Mouse (Mus musculus) T-helper 17 cell (primary cell): ENCODE data around the gene Gatad2a.

Experiments
- in situ Hi-C, 2 experiments: fragments of 300-600 bp; cut with MboI, MseI; formaldehyde crosslinking; loops; 1 replicate in 1 of 2; 2 replicates in 1 of 2; pipeline ENCODE4 v1.15.1; 2025; ENCODE audit warnings: high pct_unique_total_duplicates in 2 of 2

Gene Gatad2a

DNA sequence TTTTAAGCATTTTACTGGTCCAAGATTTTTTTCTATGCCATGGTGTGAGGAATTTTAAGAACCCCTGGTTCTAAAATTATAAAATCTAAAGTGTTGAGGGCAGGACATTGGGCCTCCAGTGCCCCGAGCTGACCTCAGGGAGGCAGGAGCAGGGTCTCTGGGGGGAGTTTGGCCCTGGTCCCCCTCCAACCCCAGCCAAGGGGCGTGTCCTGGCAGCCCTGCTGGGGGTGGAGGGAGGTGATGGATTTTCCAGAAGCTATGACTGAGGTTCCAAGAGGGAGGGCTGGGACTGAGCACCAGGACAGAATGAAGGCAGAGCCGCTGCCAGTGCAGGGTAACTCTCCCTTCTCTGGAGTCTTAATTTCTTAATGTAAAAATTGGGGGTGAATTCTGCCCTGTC is 118.2 kb downstream of the Gatad2a start:
- in situ Hi-C loops: no loop called here

DNA sequence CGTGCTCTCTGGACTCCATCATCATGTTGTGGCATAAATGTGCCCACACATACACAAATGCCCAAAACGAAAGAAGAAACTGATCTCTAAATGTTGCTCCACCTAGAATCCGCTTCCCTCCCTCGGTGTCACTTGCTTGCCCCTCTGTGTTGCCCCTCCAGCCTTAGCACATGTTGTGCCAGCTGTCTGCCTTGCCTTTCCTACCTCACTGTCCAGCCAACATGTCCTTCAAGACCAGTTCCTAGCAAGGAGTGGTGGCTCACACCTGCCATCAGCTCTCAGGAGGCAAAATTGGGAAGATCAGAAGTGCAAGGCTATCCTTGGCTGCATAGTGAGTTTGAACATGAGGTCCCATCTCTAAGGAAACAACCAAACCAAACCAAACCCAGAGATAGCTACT is 118.8 kb downstream of the Gatad2a start:
- in situ Hi-C loops: no loop called here

DNA sequence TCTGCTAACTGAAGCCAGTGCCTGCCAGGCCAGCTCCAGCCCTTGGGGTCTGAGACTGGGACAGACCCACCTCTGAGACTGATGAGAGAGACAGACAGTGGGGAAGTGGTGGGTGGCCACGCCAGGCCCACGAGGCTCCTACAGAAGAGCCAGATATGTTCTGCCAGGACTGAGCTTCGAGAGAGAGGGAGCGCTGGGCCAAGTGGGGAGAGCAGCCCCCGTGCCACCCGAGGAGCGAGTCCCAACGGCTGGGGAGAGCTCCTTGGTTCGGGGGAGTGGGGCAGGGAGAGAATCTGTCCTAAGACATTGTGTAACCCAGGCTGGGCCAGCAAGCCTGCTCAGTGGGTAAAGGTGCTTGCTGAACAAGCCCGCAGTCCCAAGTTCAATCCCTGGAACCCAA is 119.2 kb downstream of the Gatad2a start:
- in situ Hi-C loops: no loop called here

DNA sequence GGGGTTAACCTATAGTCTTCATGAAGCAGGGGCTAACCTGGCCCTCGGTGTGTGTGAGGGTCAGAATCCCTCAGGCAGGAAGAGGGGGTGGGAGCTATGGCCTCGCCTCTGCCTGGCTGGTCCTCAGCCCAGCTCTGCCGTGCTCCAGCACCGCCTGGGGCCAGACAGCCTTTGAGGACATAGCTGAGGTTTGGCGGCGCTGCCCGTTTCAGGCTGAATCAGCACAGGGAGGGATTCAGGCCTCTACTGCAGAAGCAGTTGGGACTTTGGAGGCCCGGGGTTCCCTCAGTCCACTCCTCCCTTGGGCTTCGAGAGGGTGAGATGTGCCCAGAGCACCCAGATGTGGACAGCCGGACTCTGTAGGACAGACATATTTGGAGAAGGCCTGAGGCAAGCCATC is 120.1 kb downstream of the Gatad2a start:
- in situ Hi-C loops: no loop called here

DNA sequence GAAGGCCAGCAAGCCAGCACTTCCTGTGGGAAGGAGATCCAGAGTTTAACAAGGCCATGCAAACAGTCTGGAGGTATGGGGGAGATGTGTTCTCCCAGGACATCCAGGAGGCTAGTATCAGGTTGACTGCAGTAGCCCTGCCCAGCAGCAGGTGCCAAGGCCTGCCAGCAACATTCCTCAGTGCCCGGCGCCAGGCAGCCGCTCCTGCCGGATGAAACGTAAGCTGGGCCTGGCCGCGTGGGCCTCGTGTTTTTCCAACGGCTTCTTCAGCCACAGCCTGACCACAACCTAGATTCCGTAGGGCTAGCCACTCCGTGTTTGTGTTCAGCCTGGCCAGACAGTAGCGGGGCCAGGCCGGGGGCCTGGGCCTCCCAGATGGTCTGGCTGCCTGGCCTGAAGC is 121.5 kb downstream of the Gatad2a start:
- in situ Hi-C loops: no loop called here

DNA sequence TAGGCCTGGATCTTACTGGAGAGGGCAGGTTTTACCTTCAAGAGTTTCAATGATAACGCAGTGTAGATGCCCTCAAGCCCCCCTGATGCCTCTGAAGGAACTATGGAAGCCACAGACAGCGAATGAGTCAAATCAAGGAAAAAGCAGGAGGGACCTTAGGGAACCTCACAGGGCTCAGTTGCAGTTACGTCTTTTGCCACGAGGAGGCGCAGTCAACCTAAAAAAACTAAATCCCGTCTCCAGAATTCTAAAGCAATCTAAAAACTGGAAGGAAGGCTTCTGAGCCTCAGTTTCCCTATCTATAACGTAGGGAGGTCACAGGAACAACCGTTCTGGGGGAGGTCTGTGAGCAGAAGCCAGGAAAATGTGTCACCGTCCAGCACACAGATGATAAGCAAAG is 122.0 kb downstream of the Gatad2a start:
- in situ Hi-C loops: no loop called here

DNA sequence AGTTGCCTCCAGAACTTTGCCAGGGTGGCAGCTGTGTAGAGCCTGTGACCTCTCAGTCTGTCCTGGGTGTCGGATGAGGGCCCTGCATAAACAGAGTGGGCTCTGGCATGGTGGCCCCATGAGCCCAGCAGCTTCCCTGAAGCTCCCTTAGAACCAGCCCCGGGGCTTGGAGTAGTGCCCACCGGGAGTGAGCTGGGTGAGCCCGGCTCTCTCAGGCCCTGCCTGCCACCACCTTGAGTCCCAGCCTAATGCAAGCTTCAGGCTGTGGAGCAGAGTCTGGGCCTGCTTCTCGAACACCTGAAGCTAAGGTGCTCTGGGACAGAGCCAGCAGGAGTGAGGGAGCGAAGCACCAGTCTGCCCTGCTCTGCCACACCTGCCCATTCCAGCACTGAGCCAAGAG is 125.3 kb downstream of the Gatad2a start:
- in situ Hi-C loops: no loop called here

DNA sequence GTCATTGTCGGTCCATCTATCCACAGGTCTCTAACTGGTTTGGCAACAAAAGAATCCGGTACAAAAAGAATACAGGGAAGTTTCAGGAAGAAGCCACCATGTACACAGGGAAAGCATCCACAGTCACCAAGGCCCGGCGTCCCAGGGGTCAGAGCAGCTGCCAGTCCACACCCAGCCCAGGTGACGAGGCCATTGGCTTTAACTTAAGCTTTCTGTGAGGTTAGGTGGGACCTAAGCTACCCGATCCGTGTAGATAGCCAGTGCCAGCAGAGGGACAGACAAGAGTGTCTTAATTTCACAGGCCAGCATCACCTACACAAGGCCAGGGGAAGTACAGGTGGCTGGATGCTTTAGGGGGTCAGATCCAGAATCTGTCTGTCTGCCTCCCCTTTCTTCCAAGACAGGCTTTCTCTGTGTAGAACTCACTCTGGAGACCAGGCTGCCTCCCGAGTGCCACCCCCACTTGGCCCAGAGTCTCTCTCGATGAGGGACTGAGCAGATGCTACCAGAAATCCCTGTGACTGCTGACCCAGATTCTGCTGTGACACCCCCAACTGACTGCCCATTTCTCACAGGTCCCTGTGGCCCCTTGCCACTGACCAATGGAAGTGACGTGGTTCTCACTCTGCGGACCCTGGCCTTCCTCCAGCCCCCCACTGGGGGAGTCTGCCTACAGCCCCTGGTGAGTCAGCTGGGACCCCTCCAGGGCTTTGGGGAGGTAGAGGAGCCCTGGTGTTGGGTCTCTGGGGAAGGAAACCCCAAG is 126.0 kb downstream of the Gatad2a start:
- in situ Hi-C loops: no loop called here

DNA sequence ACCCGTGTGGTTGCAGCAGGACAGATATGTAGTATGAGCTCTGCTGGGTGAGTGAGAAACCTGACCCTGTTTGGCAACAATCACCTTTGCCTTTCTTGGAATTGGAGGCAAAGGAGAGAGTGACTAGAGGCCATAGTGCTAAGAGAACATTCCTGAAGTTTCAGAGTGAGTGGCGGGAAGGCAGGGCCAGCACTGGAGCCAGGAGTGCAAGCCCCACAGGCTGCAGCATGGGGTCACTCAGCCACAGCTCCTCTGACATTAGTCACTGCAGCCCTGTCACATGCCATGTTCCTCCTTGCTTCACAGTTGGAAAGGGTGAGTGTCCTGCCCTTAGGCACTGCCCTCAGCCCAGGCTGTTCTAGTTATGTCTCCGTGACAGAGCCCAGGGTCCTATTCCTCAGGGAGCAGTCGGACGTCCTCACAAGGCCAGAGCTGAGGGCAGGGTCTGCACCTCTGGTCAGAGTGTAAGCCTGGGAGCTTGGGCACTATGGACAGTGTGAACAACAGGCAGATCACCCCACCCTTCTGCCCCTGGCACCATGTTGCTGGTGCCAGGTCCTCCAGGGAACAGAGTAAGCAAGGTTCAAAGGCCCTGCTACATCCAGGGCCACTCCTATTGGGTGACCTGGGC is 128.4 kb downstream of the Gatad2a start:
- in situ Hi-C loops: loop anchor here in 1 of 2 experiments (10.0 kb wide), 1 partner anchor 1237 kb away; no protein-coding TSS in a partner anchor

DNA sequence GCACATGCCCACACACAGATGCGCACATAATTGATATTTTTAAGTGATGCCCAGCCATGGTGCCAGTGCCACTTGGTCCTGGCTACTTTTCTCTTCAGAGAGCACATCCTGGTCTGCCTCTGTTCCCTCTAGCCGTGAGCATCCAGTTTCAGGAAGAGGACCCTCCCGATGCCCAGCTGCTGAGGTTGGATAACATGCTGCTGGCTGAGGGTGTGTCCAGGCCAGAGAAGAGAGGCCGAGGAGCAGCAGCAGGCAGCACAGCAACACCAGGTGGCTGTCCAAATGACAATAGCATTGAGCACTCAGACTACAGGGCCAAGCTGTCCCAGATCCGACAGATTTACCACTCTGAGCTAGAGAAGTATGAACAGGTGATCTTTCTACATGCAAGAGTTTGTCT is 132.0 kb downstream of the Gatad2a start:
- in situ Hi-C loops: loop anchor here in 1 of 2 experiments (10.0 kb wide), 1 partner anchor 1241 kb away; no protein-coding TSS in a partner anchor

DNA sequence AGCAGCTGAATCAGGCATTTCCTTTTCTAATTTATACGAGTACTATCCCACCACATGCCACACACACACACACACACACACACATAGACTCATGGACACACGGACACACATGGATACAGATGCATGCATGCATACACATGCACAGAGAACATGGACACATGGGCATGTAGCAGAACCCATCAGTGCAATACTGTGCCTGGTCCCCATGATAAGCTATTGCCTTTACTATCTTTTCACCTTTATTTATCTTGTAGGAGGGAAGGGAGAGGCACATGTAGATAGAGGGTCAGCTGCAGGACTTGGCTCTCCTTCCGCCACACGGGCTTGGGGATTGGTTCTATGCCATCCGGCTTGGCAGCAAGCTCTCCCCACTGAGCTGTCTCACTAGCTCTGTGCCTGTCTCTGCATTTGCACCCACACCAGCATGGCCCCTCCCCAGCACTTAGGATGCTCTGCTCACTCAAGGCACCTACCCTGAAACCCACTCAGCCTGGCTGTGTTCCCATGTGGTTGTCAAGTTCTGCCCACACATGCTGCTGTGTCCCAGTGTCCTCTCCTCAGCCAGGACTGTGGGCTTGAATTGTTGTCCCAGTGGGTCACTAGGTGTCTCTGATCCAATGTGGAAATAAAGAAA is 132.7 kb downstream of the Gatad2a start:
- in situ Hi-C loops: loop anchor here in 1 of 2 experiments (10.0 kb wide), 1 partner anchor 1241 kb away; no protein-coding TSS in a partner anchor

DNA sequence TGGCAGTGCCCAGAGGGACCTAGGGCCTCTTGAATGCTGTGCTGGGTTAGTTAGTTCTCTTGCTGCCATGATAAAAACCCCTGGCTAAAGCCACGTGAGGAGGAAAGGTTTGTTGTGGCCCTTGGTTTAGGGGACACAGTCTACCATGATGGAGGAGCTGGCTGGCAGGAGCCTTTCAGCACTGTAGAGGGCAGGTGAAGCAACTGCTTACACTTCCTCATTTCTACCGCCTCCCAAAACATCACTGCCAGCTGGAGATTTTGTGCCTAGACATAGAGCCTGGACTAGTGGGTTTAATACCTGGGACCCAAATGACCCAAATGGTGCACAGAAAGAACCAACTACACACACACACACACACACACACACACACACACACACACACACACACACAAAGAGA is 134.9 kb downstream of the Gatad2a start:
- in situ Hi-C loops: loop anchor here in 1 of 2 experiments (10.0 kb wide), 1 partner anchor 1244 kb away; no protein-coding TSS in a partner anchor

DNA sequence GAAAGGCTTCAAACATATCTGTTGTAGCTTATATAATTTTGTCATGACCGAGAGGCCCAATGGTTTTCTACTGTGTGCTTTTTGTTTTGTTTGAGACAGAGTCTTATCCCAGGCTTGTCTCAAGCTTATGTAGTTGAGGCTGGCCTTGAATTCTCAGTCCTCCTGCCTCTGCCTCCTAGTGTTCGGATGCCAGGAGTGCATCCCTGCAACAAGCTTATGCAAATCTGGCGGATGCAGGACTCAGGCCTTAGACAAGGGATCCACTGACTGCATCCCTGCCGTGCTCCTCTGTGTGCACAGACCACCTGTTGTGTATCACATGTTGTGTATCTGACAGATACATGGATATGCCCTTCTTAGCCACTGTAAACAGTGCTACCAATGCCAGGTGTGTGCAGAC is 135.4 kb downstream of the Gatad2a start:
- in situ Hi-C loops: loop anchor here in 1 of 2 experiments (10.0 kb wide), 1 partner anchor 1244 kb away; no protein-coding TSS in a partner anchor
